Mouse (Mus musculus): ENCODE measurements around the gene Entpd7. TPM values are rescaled to one million over a fixed set of nuclear protein-coding genes. Genes with fewer than 3 reads are reported as not detected.

Gene Entpd7
- 8.1 and 8.3 TPM in 2 replicates for polyA plus RNA-seq (2015; fragmentation: Nextera tagmentation; extraction: Ambion mirVana)

- peak within 1 kb of the TSS; percentile 79 for H3K27ac ChIP-seq (ENCODE audit: low read depth, low read length)
- no peaks in the 10 kb centered on the region for H3K9me3 ChIP-seq (ENCODE audit: control insufficient read depth, low read length)
- peaks cover 2% of the 10 kb centered on the region; the same call in 1 of the 2 replicates for H3K36me3 ChIP-seq (ENCODE audit: control insufficient read depth, insufficient read depth, low read length)
- ATAC-seq, result peak; percentile 99
- H3K9ac ChIP-seq (ENCODE audit: low read depth, low read length), result peak within 1 kb of the TSS; percentile 93
- H3K4me2 ChIP-seq (ENCODE audit: low read length), result peak within 1 kb of the TSS; percentile 79
- H3K4me3 ChIP-seq (ENCODE audit: low read length), result peak within 1 kb of the TSS; percentile 93
- H3K4me1 ChIP-seq (ENCODE audit: control insufficient read depth, insufficient read depth, low read depth, low read length), result peaks cover 17% of the 10 kb centered on the region
- no peaks in the 10 kb centered on the region for H3K27me3 ChIP-seq (replicated peaks; ENCODE audit: control insufficient read depth, insufficient read depth, low read length)
- under 1% methylated on average over 58 of the region's 60 CpGs for WGBS
Observed at GRCm38 (mm10) chr19:43689419-43690246, at the start of gene Entpd7. Gene Entpd7, plus strand, starts transcription at chr19:43689672.

- ATAC-seq, result no peak
- Histone ChIP-seq H3K27ac (ENCODE audit: low read depth, low read length) (no peak overlapping the region), H3K9ac (ENCODE audit: low read depth, low read length) (no peak overlapping the region), H3K27me3 (replicated peaks; ENCODE audit: control insufficient read depth, insufficient read depth, low read length) (no peaks in the 10 kb centered on the region), H3K4me3 (ENCODE audit: low read length) (no peak overlapping the region), H3K4me1 (ENCODE audit: control insufficient read depth, insufficient read depth, low read depth, low read length) (no peaks in the 10 kb centered on the region), H3K4me2 (ENCODE audit: low read length) (no peak overlapping the region), H3K9me3 (ENCODE audit: control insufficient read depth, low read length) (no peaks in the 10 kb centered on the region), H3K36me3 (ENCODE audit: control insufficient read depth, insufficient read depth, low read length) (no peaks in the 10 kb centered on the region)
- 73% methylated on average over 11 of the region's 11 CpGs for WGBS
Observed at GRCm38 (mm10) chr19:43641833-43642232, 47.6 kb upstream of the Entpd7 start.

- no peak overlapping the region for H3K9ac ChIP-seq (ENCODE audit: low read depth, low read length)
- H3K4me2 ChIP-seq (ENCODE audit: low read length), result no peak overlapping the region
- no peak for ATAC-seq
- no peaks in the 10 kb centered on the region for H3K36me3 ChIP-seq (ENCODE audit: control insufficient read depth, insufficient read depth, low read length)
- no peak overlapping the region for H3K27ac ChIP-seq (ENCODE audit: low read depth, low read length)
- WGBS, result 83% methylated on average over 9 of the region's 9 CpGs
- H3K27me3 ChIP-seq (replicated peaks; ENCODE audit: control insufficient read depth, insufficient read depth, low read length), result no peaks in the 10 kb centered on the region
- H3K9me3 ChIP-seq (ENCODE audit: control insufficient read depth, low read length), result no peaks in the 10 kb centered on the region
- H3K4me1 ChIP-seq (ENCODE audit: control insufficient read depth, insufficient read depth, low read depth, low read length), result no peaks in the 10 kb centered on the region
- H3K4me3 ChIP-seq (ENCODE audit: low read length), result no peak overlapping the region
Observed at GRCm38 (mm10) chr19:43642843-43643242, 46.6 kb upstream of the Entpd7 start.

DNA sequence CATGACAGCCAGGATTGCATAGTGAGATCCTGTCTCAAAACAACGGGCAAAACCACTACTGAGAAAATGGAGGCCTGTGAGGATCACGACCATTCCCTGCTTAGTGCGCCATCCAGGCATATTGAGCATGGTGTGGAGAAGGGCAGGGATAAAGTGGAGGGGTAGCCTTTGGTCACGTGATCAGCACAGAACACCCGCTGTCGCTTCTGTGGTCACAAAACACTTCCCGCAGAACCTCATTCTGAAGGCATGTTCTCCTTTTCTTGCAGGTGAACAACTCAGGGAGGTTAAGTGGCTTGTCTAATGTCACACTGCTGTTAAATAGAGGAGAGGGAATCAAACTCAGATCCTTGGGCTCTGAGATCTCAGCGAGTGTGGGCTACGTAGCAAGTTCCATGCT, 44.0 kb upstream of the Entpd7 start:
- H3K4me3 ChIP-seq (ENCODE audit: low read length), result no peak overlapping the region
- H3K27ac ChIP-seq (ENCODE audit: low read depth, low read length), result no peak overlapping the region
- no peak overlapping the region for H3K4me2 ChIP-seq (ENCODE audit: low read length)
- ATAC-seq, result no peak
- H3K36me3 ChIP-seq (ENCODE audit: control insufficient read depth, insufficient read depth, low read length), result no peaks in the 10 kb centered on the region
- no peaks in the 10 kb centered on the region for H3K4me1 ChIP-seq (ENCODE audit: control insufficient read depth, insufficient read depth, low read depth, low read length)
- 93% methylated on average over 9 of the region's 9 CpGs for WGBS
- H3K9me3 ChIP-seq (ENCODE audit: control insufficient read depth, low read length), result no peaks in the 10 kb centered on the region
- H3K9ac ChIP-seq (ENCODE audit: low read depth, low read length), result no peak overlapping the region
- no peaks in the 10 kb centered on the region for H3K27me3 ChIP-seq (replicated peaks; ENCODE audit: control insufficient read depth, insufficient read depth, low read length)

GRCm38 (mm10) chr19:43646852-43647251, 42.6 kb upstream of the Entpd7 start:
- no peaks in the 10 kb centered on the region for H3K27me3 ChIP-seq (replicated peaks; ENCODE audit: control insufficient read depth, insufficient read depth, low read length)
- H3K36me3 ChIP-seq (ENCODE audit: control insufficient read depth, insufficient read depth, low read length), result no peaks in the 10 kb centered on the region
- no peak overlapping the region for H3K4me3 ChIP-seq (ENCODE audit: low read length)
- no peak overlapping the region for H3K4me2 ChIP-seq (ENCODE audit: low read length)
- no peaks in the 10 kb centered on the region for H3K4me1 ChIP-seq (ENCODE audit: control insufficient read depth, insufficient read depth, low read depth, low read length)
- H3K9ac ChIP-seq (ENCODE audit: low read depth, low read length), result no peak overlapping the region
- no peaks in the 10 kb centered on the region for H3K9me3 ChIP-seq (ENCODE audit: control insufficient read depth, low read length)
- no peak for ATAC-seq
- no peak overlapping the region for H3K27ac ChIP-seq (ENCODE audit: low read depth, low read length)
- 48% methylated on average over 7 of the region's 7 CpGs for WGBS

GRCm38 (mm10) chr19:43647261-43647660, 42.2 kb upstream of the Entpd7 start:
- Histone ChIP-seq H3K27ac (ENCODE audit: low read depth, low read length) (no peak overlapping the region), H3K9me3 (ENCODE audit: control insufficient read depth, low read length) (no peaks in the 10 kb centered on the region), H3K36me3 (ENCODE audit: control insufficient read depth, insufficient read depth, low read length) (no peaks in the 10 kb centered on the region), H3K9ac (ENCODE audit: low read depth, low read length) (no peak overlapping the region), H3K4me2 (ENCODE audit: low read length) (no peak overlapping the region), H3K4me3 (ENCODE audit: low read length) (no peak overlapping the region), H3K4me1 (ENCODE audit: control insufficient read depth, insufficient read depth, low read depth, low read length) (no peaks in the 10 kb centered on the region), H3K27me3 (replicated peaks; ENCODE audit: control insufficient read depth, insufficient read depth, low read length) (no peaks in the 10 kb centered on the region)
- 88% methylated on average over 9 of the region's 9 CpGs for WGBS
- ATAC-seq, result no peak

GRCm38 (mm10) chr19:43648343-43648742, 41.1 kb upstream of the Entpd7 start:
- ATAC-seq, result no peak
- H3K9me3 ChIP-seq (ENCODE audit: control insufficient read depth, low read length), result no peaks in the 10 kb centered on the region
- no peak overlapping the region for H3K9ac ChIP-seq (ENCODE audit: low read depth, low read length)
- H3K4me3 ChIP-seq (ENCODE audit: low read length), result no peak overlapping the region
- 86% methylated on average over 4 of the region's 4 CpGs for WGBS
- no peaks in the 10 kb centered on the region for H3K36me3 ChIP-seq (ENCODE audit: control insufficient read depth, insufficient read depth, low read length)
- no peaks in the 10 kb centered on the region for H3K4me1 ChIP-seq (ENCODE audit: control insufficient read depth, insufficient read depth, low read depth, low read length)
- H3K4me2 ChIP-seq (ENCODE audit: low read length), result no peak overlapping the region
- H3K27me3 ChIP-seq (replicated peaks; ENCODE audit: control insufficient read depth, insufficient read depth, low read length), result no peaks in the 10 kb centered on the region
- H3K27ac ChIP-seq (ENCODE audit: low read depth, low read length), result no peak overlapping the region

DNA sequence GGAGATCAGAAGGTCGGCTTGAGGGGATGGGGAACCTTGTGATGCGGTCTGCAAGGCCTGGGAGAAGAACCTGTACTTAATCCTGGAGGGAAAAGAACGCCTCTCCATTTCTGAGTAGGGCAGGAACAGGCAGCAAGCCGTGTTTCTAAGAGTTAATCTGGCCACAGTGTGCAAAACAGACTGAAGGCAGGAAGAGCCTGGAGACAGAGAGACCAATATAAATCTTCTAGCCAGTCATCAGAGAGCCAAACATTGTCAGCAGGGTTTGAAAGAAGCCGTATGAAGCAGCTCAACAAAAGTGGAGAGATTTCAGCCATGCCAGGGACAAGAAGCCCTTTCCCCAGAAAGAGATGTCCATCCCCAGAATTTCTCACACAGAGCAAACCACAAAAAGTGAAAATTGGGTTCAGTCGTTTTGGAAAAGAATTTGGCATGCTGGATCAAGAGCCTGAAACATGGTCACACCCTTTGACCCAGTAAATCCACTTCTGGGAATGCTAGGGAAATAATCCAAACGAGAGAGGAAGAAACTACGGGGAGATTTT, 38.2 kb upstream of the Entpd7 start:
- Histone ChIP-seq H3K9ac (ENCODE audit: low read depth, low read length) (no peak overlapping the region), H3K4me2 (ENCODE audit: low read length) (no peak overlapping the region), H3K36me3 (ENCODE audit: control insufficient read depth, insufficient read depth, low read length) (no peaks in the 10 kb centered on the region), H3K27me3 (replicated peaks; ENCODE audit: control insufficient read depth, insufficient read depth, low read length) (no peaks in the 10 kb centered on the region), H3K9me3 (ENCODE audit: control insufficient read depth, low read length) (no peaks in the 10 kb centered on the region), H3K27ac (ENCODE audit: low read depth, low read length) (no peak overlapping the region), H3K4me1 (ENCODE audit: control insufficient read depth, insufficient read depth, low read depth, low read length) (no peaks in the 10 kb centered on the region), H3K4me3 (ENCODE audit: low read length) (no peak overlapping the region)
- 65% methylated on average over 8 of the region's 8 CpGs for WGBS
- ATAC-seq, result no peak

GRCm38 (mm10) chr19:43655735-43656492, 33.6 kb upstream of the Entpd7 start:
- WGBS, result 39% methylated on average over 11 of the region's 11 CpGs
- H3K4me1 ChIP-seq (ENCODE audit: control insufficient read depth, insufficient read depth, low read depth, low read length), result no peaks in the 10 kb centered on the region

More at GRCm38 (mm10) chr19:43655735-43656492, 33.6 kb upstream of the Entpd7 start:
- H3K9ac ChIP-seq (ENCODE audit: low read depth, low read length), result no peak overlapping the region
- ATAC-seq, result 0 out of 2 replicates have a peak, but pooled peaks have one; percentile 34
- H3K9me3 ChIP-seq (ENCODE audit: control insufficient read depth, low read length), result no peaks in the 10 kb centered on the region
- no peaks in the 10 kb centered on the region for H3K27me3 ChIP-seq (replicated peaks; ENCODE audit: control insufficient read depth, insufficient read depth, low read length)
- H3K4me2 ChIP-seq (ENCODE audit: low read length), result no peak overlapping the region
- H3K27ac ChIP-seq (ENCODE audit: low read depth, low read length), result no peak overlapping the region
- H3K4me3 ChIP-seq (ENCODE audit: low read length), result no peak overlapping the region
- H3K36me3 ChIP-seq (ENCODE audit: control insufficient read depth, insufficient read depth, low read length), result no peaks in the 10 kb centered on the region
